Mouse (Mus musculus): ENCODE data around the gene ccdc198. TPM values are rescaled to one million over a fixed set of nuclear protein-coding genes. Genes with fewer than 3 reads are reported as not detected.
"Not testable (repeated sequence)": the region's sequence is repeated elsewhere in the genome, so short reads cannot be mapped to it uniquely, and the experiment has no call there.

Gene ccdc198
- polyA plus RNA-seq, 1 experiment, result not detected

DNA sequence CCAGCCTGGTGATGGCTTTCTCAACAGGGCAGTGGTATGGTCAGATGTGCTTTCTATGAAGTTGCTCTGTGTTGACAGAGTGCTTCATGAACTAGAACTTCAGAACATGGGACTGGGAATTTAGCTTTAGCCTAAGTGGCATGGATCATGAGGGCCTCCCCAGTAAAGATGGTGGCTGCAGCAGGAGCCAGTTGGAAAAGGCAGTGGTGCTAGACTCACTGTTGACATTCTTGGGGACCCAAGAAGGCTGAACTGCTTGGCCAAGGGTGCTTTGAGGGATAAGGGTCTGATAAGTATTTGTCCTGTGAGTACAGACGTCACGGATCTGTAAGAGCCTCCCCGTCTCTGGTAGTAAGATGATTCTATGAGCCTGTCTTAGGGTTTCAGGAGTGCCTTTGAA lies 13.4 kb downstream of the ccdc198 start:
- no peak overlapping the region for H3K9ac ChIP-seq (ENCODE audit: low read depth, poor library complexity, severe bottlenecking)
- no peaks in the 10 kb centered on the region for H3K36me3 ChIP-seq (ENCODE audit: control insufficient read depth, insufficient read depth, low read length, poor library complexity, severe bottlenecking)
- TF ChIP-seq CTCF (IDR thresholded peaks at IDR 0.05; ENCODE audit: low read depth, low read length), result no peak
- TF ChIP-seq EP300 (IDR thresholded peaks at IDR 0.05; ENCODE audit: insufficient read depth, low read depth, low read length), result no peak
- no peak for TF ChIP-seq POLR2A (IDR thresholded peaks at IDR 0.05; ENCODE audit: insufficient read depth, low read length)
- no peaks in the 10 kb centered on the region for H3K9me3 ChIP-seq (replicated peaks; ENCODE audit: control insufficient read depth, insufficient read depth, low read length, poor library complexity, severe bottlenecking)
- H3K4me1 ChIP-seq (ENCODE audit: control insufficient read depth, insufficient read depth, low read length), result no peaks in the 10 kb centered on the region
- no peak overlapping the region for H3K4me3 ChIP-seq (ENCODE audit: low read depth, low read length)
- H3K27ac ChIP-seq (ENCODE audit: insufficient read depth, low read length), result no peak overlapping the region
- H3K27me3 ChIP-seq (ENCODE audit: control insufficient read depth, insufficient read depth, low read length, poor library complexity, severe bottlenecking), result no peaks in the 10 kb centered on the region

DNA sequence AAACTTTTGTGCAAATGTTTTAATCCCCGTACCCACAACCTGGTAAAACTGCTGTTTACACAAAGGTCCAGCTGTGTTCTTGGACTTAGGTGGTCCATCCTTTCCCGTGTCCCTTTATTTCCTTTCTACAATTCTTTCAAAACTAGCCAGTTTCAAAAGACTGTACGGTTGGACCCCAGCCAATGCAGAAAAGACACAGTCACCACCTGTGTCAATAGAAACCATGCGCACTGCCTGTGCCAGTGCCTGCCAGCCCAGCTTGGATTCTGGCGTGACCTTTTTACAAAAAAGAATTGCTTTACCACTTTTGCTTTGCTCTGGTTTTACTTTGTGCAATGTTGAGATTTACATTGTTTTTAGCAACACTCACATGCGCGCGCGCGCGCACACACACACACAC lies 18.3 kb downstream of the ccdc198 start:
- Histone ChIP-seq H3K27me3 (ENCODE audit: control insufficient read depth, insufficient read depth, low read length, poor library complexity, severe bottlenecking) (no peaks in the 10 kb centered on the region), H3K9me3 (replicated peaks; ENCODE audit: control insufficient read depth, insufficient read depth, low read length, poor library complexity, severe bottlenecking) (no peaks in the 10 kb centered on the region), H3K36me3 (ENCODE audit: control insufficient read depth, insufficient read depth, low read length, poor library complexity, severe bottlenecking) (no peaks in the 10 kb centered on the region), H3K4me1 (ENCODE audit: control insufficient read depth, insufficient read depth, low read length) (no peaks in the 10 kb centered on the region), H3K9ac (ENCODE audit: low read depth, poor library complexity, severe bottlenecking) (no peak overlapping the region), H3K4me3 (ENCODE audit: low read depth, low read length) (no peak overlapping the region), H3K27ac (ENCODE audit: insufficient read depth, low read length) (no peak overlapping the region)
- TF ChIP-seq POLR2A (IDR thresholded peaks at IDR 0.05; ENCODE audit: insufficient read depth, low read length) (no peak), CTCF (IDR thresholded peaks at IDR 0.05; ENCODE audit: low read depth, low read length) (no peak), EP300 (IDR thresholded peaks at IDR 0.05; ENCODE audit: insufficient read depth, low read depth, low read length) (no peak)

DNA sequence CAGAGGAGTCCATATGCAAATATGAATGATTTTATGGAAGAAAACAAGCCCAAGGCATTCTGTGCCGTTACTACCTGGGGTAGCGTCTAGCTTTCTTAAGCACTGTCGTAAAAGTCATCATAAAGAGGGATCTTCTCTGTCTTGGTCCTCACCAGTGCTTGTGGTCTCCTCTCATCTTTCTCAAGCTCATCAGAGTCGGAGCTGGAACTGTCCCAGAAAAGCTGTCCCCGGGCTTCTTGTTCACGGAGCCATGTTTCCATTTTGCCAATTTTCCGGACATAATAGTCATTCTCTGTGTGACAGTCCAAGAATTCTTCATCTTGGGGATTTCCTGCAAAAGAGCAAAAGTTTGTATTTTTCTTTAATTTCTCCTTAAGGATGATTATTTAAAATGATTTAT lies 18.8 kb downstream of the ccdc198 start:
- H3K4me1 ChIP-seq (ENCODE audit: control insufficient read depth, insufficient read depth, low read length), result no peaks in the 10 kb centered on the region
- H3K9me3 ChIP-seq (replicated peaks; ENCODE audit: control insufficient read depth, insufficient read depth, low read length, poor library complexity, severe bottlenecking), result no peaks in the 10 kb centered on the region
- H3K27me3 ChIP-seq (ENCODE audit: control insufficient read depth, insufficient read depth, low read length, poor library complexity, severe bottlenecking), result no peaks in the 10 kb centered on the region
- H3K27ac ChIP-seq (ENCODE audit: insufficient read depth, low read length), result no peak overlapping the region
- no peaks in the 10 kb centered on the region for H3K36me3 ChIP-seq (ENCODE audit: control insufficient read depth, insufficient read depth, low read length, poor library complexity, severe bottlenecking)
- H3K4me3 ChIP-seq (ENCODE audit: low read depth, low read length), result no peak overlapping the region
- TF ChIP-seq POLR2A (IDR thresholded peaks at IDR 0.05; ENCODE audit: insufficient read depth, low read length) (no peak), EP300 (IDR thresholded peaks at IDR 0.05; ENCODE audit: insufficient read depth, low read depth, low read length) (no peak), CTCF (IDR thresholded peaks at IDR 0.05; ENCODE audit: low read depth, low read length) (no peak)
- H3K9ac ChIP-seq (ENCODE audit: low read depth, poor library complexity, severe bottlenecking), result no peak overlapping the region

DNA sequence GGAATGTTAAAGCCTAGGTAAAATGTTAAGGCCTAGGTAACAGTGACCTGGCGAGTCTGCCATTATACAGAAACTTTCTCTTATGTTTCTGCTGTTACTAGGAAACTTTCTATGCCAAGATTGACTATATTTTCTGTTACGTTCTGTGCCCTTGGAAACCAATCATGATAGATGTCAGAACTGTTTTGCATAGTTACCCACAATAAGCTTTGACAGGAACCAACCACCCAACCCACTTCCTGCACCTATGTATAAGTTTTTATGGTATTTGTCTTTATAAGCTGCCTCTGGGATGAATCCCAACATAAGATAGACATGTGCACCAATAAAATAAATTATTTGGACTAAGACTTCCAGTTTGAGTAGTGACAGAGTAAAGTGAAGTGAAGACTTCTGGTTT lies 23.5 kb downstream of the ccdc198 start:
- no peak overlapping the region for H3K9ac ChIP-seq (ENCODE audit: low read depth, poor library complexity, severe bottlenecking)
- H3K4me3 ChIP-seq (ENCODE audit: low read depth, low read length), result no peak overlapping the region
- no peaks in the 10 kb centered on the region for H3K9me3 ChIP-seq (replicated peaks; ENCODE audit: control insufficient read depth, insufficient read depth, low read length, poor library complexity, severe bottlenecking)
- H3K27me3 ChIP-seq (ENCODE audit: control insufficient read depth, insufficient read depth, low read length, poor library complexity, severe bottlenecking), result no peaks in the 10 kb centered on the region
- TF ChIP-seq POLR2A (IDR thresholded peaks at IDR 0.05; ENCODE audit: insufficient read depth, low read length) (no peak), CTCF (IDR thresholded peaks at IDR 0.05; ENCODE audit: low read depth, low read length) (no peak), EP300 (IDR thresholded peaks at IDR 0.05; ENCODE audit: insufficient read depth, low read depth, low read length) (no peak)
- no peak overlapping the region for H3K27ac ChIP-seq (ENCODE audit: insufficient read depth, low read length)
- H3K4me1 ChIP-seq (ENCODE audit: control insufficient read depth, insufficient read depth, low read length), result no peaks in the 10 kb centered on the region
- no peaks in the 10 kb centered on the region for H3K36me3 ChIP-seq (ENCODE audit: control insufficient read depth, insufficient read depth, low read length, poor library complexity, severe bottlenecking)

DNA sequence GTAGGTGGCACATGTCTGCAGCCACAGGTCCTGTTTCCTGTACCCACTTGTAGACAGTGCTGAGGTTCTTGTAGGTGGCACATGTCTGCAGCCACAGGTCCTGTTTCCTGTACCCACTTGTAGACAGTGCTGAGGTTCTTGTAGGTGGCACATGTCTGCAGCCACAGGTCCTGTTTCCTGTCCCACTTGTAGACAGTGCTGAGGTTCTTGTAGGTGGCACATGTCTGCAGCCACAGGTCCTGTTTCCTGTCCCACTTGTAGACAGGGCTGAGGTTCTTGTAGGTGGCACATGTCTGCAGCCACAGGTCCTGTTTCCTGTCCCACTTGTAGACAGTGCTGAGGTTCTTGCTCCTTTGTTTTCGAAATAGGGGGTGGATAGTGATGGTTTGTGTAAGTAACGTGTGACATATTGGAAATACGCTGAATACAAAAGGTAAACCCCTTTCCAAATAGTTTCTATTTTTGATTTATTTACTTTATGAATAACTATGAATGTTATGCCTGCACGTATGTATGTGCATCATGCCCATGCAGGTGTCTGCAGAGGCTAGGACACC lies 25.7 kb downstream of the ccdc198 start:
- H3K27me3 ChIP-seq (ENCODE audit: control insufficient read depth, insufficient read depth, low read length, poor library complexity, severe bottlenecking); H3K4me3 ChIP-seq (ENCODE audit: low read depth, low read length); H3K27ac ChIP-seq (ENCODE audit: insufficient read depth, low read length); H3K36me3 ChIP-seq (ENCODE audit: control insufficient read depth, insufficient read depth, low read length, poor library complexity, severe bottlenecking); H3K4me1 ChIP-seq (ENCODE audit: control insufficient read depth, insufficient read depth, low read length); H3K9ac ChIP-seq (ENCODE audit: low read depth, poor library complexity, severe bottlenecking); H3K9me3 ChIP-seq (replicated peaks; ENCODE audit: control insufficient read depth, insufficient read depth, low read length, poor library complexity, severe bottlenecking): not testable (repeated sequence)

DNA sequence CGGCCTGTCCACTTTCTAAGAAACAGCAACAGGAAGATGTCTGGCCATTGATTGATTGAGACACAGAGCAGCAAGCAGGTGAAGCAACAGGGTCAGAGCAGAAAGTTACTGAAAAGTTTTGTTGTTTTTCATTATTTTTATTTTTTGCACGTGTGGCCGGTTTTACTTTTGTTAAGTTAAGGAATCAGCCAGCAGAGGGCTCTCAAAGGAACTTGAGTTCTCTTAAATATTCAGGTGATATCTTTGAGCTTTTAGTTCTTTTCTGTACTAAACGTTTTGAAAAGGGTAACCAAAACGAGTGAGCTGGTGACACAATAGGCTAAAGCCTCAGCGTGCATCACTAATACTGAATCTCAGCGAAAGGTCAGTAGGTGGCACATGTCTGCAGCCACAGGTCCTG lies 26.6 kb downstream of the ccdc198 start:
- TF ChIP-seq EP300 (IDR thresholded peaks at IDR 0.05; ENCODE audit: insufficient read depth, low read depth, low read length), result no peak
- TF ChIP-seq CTCF (IDR thresholded peaks at IDR 0.05; ENCODE audit: low read depth, low read length), result no peak
- no peak for TF ChIP-seq POLR2A (IDR thresholded peaks at IDR 0.05; ENCODE audit: insufficient read depth, low read length)
- H3K36me3 ChIP-seq (ENCODE audit: control insufficient read depth, insufficient read depth, low read length, poor library complexity, severe bottlenecking), result no peaks in the 10 kb centered on the region
- H3K27ac ChIP-seq (ENCODE audit: insufficient read depth, low read length), result no peak overlapping the region
- H3K9me3 ChIP-seq (replicated peaks; ENCODE audit: control insufficient read depth, insufficient read depth, low read length, poor library complexity, severe bottlenecking), result no peaks in the 10 kb centered on the region
- no peak overlapping the region for H3K4me3 ChIP-seq (ENCODE audit: low read depth, low read length)
- H3K4me1 ChIP-seq (ENCODE audit: control insufficient read depth, insufficient read depth, low read length), result no peaks in the 10 kb centered on the region
- H3K27me3 ChIP-seq (ENCODE audit: control insufficient read depth, insufficient read depth, low read length, poor library complexity, severe bottlenecking), result no peaks in the 10 kb centered on the region
- no peak overlapping the region for H3K9ac ChIP-seq (ENCODE audit: low read depth, poor library complexity, severe bottlenecking)

DNA sequence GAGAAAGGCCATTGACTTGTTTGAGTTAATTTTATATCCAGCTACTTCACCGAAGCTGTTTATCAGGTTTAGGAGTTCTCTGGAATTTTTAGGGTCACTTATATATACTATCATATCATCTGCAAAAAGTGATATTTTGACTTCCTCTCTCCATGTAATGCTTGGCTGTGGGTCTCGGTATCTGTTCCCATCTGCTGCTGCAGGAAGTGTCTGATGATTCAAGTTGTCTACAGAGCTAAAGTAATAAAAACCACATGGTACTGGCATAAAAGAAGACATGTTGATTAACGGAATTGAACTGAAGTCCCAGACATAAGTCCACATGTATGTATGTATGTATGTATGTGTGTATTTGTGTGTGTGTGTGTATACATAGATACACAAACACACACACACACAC lies 35.1 kb downstream of the ccdc198 start:
- not testable (repeated sequence) for H3K27ac ChIP-seq (ENCODE audit: insufficient read depth, low read length); H3K4me3 ChIP-seq (ENCODE audit: low read depth, low read length); H3K9ac ChIP-seq (ENCODE audit: low read depth, poor library complexity, severe bottlenecking); H3K27me3 ChIP-seq (ENCODE audit: control insufficient read depth, insufficient read depth, low read length, poor library complexity, severe bottlenecking); H3K9me3 ChIP-seq (replicated peaks; ENCODE audit: control insufficient read depth, insufficient read depth, low read length, poor library complexity, severe bottlenecking); H3K36me3 ChIP-seq (ENCODE audit: control insufficient read depth, insufficient read depth, low read length, poor library complexity, severe bottlenecking); H3K4me1 ChIP-seq (ENCODE audit: control insufficient read depth, insufficient read depth, low read length)
